Mouse (Mus musculus) kidney, adult 2 months (tissue): ENCODE data around the gene Ahr.

ENCODE experiments used
- CTCF ChIP-seq: fragments of 200-500 bp; conservative IDR thresholded peaks from 2 replicates; pipeline ENCODE4 v1.5.1; 2011; ENCODE audit warnings: low read depth, mild to moderate bottlenecking, control low read depth, low read length, moderate library complexity, mixed read lengths; ENCODE audit not compliant: insufficient read depth, insufficient read length
- POLR2A ChIP-seq: fragments of 200-500 bp; IDR thresholded peaks from one replicate; pipeline ENCODE4 v1.6.1; 2011; ENCODE audit warnings: low read depth, low read length, control low read depth

DNA sequence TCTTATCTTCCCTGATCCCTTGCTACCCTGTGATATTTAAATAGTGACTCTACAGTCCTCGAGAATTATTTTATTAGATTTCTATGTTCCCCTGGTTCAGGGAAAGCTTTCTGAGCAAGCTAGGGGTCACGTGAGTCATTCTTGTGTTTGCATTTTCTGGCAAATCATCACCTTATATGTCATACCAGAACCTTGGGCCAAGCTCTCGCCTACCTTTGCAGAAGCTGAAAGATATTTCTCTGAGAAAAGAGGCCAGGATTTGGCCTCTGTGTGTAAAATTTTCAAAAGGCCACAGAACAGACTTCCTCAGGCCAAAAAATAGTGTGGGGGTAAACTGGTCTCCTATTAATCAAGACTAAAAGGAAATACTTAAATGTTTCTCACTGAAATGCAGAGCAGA is 19.2 kb downstream of the Ahr start:
- TF ChIP-seq CTCF (no peak), POLR2A (no peak)
